Mouse (Mus musculus): Measurements from ENCODE around the gene Gm26566.
"Not testable (repeated sequence)": the region's sequence is repeated elsewhere in the genome, so short reads cannot be mapped to it uniquely, and the experiment has no call there.

GRCm38 (mm10) chr4:88762341-88762740 lies 40.7 kb downstream of the Gm26566 start:
- TF ChIP-seq POLR2A (IDR thresholded peaks at IDR 0.05; ENCODE audit: low read depth, low read length); CTCF (conservative IDR thresholded peaks at IDR 0.05; ENCODE audit: insufficient read depth, insufficient read length, low read depth, low read length): not testable (repeated sequence)

All from kidney, adult 2 months (tissue).